Mouse (Mus musculus): ENCODE measurements around the gene Fbxo44. TPM values are rescaled to one million over a fixed set of nuclear protein-coding genes. Genes with fewer than 3 reads are reported as not detected.
"Not testable (repeated sequence)": the region's sequence is repeated elsewhere in the genome, so short reads cannot be mapped to it uniquely, and the experiment has no call there.

Fbxo44 gene
- polyA plus RNA-seq, 1 experiment from 2014 or later, result 102 TPM

- H3K36me3 ChIP-seq (ENCODE audit: control insufficient read depth, insufficient read depth, low read length), result no peaks in the 10 kb centered on the region
- no peaks in the 10 kb centered on the region for H3K9me3 ChIP-seq (replicated peaks; ENCODE audit: control insufficient read depth, low read length, poor library complexity, severe bottlenecking)
- H3K4me2 ChIP-seq (ENCODE audit: low read length), result peak within 1 kb of the TSS; percentile 83
- 0% methylated on average over 15 of the region's 18 CpGs for WGBS
- ATAC-seq, result peak; percentile 11
- peaks cover 24% of the 10 kb centered on the region for H3K4me1 ChIP-seq (ENCODE audit: control insufficient read depth, insufficient read depth, low read length)
- H3K27ac ChIP-seq (ENCODE audit: low read length), result peak within 1 kb of the TSS; percentile 97
- no peaks in the 10 kb centered on the region for H3K27me3 ChIP-seq (ENCODE audit: control insufficient read depth, insufficient read depth, low read depth, low read length)
- peak within 1 kb of the TSS; percentile 98 for H3K9ac ChIP-seq (ENCODE audit: low read depth, low read length)
- peak within 1 kb of the TSS; percentile 82 for H3K4me3 ChIP-seq (ENCODE audit: low read depth, low read length)
Measured at GRCm38 (mm10) chr4:148130133-148130532, 30.1 kb downstream of the Fbxo44 start, which contains the start of gene Mad2l2. Gene Mad2l2 (plus strand): TSS chr4:148130384.

- Histone ChIP-seq H3K27ac (ENCODE audit: low read length) (peak overlapping the region; percentile 97), H3K4me1 (ENCODE audit: control insufficient read depth, insufficient read depth, low read length) (peaks cover 26% of the 10 kb centered on the region), H3K9me3 (replicated peaks; ENCODE audit: control insufficient read depth, low read length, poor library complexity, severe bottlenecking) (no peaks in the 10 kb centered on the region), H3K4me2 (ENCODE audit: low read length) (peak overlapping the region; percentile 83), H3K4me3 (ENCODE audit: low read depth, low read length) (peak overlapping the region; percentile 82), H3K36me3 (ENCODE audit: control insufficient read depth, insufficient read depth, low read length) (no peaks in the 10 kb centered on the region), H3K27me3 (ENCODE audit: control insufficient read depth, insufficient read depth, low read depth, low read length) (no peaks in the 10 kb centered on the region), H3K9ac (ENCODE audit: low read depth, low read length) (peak overlapping the region; percentile 98; the same call in 1 of the 2 replicates)
- WGBS, result 67% methylated on average over 2 of the region's 2 CpGs
- no peak for ATAC-seq
Measured at GRCm38 (mm10) chr4:148128672-148129071, 31.6 kb downstream of the Fbxo44 start.

GRCm38 (mm10) chr4:148128241-148128640, 32.0 kb downstream of the Fbxo44 start:
- 68% methylated on average over 1 of the region's 1 CpGs for WGBS
- Histone ChIP-seq H3K4me3 (ENCODE audit: low read depth, low read length) (no peak overlapping the region; the same call in 1 of the 2 replicates), H3K9ac (ENCODE audit: low read depth, low read length) (0 out of 2 replicates have a peak overlapping the region, but pooled peaks have one; percentile 32), H3K9me3 (replicated peaks; ENCODE audit: control insufficient read depth, low read length, poor library complexity, severe bottlenecking) (no peaks in the 10 kb centered on the region), H3K4me2 (ENCODE audit: low read length) (peak overlapping the region; percentile 83), H3K36me3 (ENCODE audit: control insufficient read depth, insufficient read depth, low read length) (no peaks in the 10 kb centered on the region), H3K27me3 (ENCODE audit: control insufficient read depth, insufficient read depth, low read depth, low read length) (no peaks in the 10 kb centered on the region), H3K4me1 (ENCODE audit: control insufficient read depth, insufficient read depth, low read length) (peaks cover 26% of the 10 kb centered on the region), H3K27ac (ENCODE audit: low read length) (0 out of 2 replicates have a peak overlapping the region, but pooled peaks have one; percentile 97)
- no peak for ATAC-seq

- H3K4me1 ChIP-seq (ENCODE audit: control insufficient read depth, insufficient read depth, low read length), result peaks cover 11% of the 10 kb centered on the region
- no peak for ATAC-seq
- no peaks in the 10 kb centered on the region for H3K9me3 ChIP-seq (replicated peaks; ENCODE audit: control insufficient read depth, low read length, poor library complexity, severe bottlenecking)
- H3K27ac ChIP-seq (ENCODE audit: low read length), result peak overlapping the region; percentile 1; the same call in 1 of the 2 replicates
- no peak overlapping the region for H3K9ac ChIP-seq (ENCODE audit: low read depth, low read length)
- no peak overlapping the region for H3K4me3 ChIP-seq (ENCODE audit: low read depth, low read length)
- WGBS, result 69% methylated on average over 3 of the region's 3 CpGs
- no peaks in the 10 kb centered on the region for H3K27me3 ChIP-seq (ENCODE audit: control insufficient read depth, insufficient read depth, low read depth, low read length)
- H3K36me3 ChIP-seq (ENCODE audit: control insufficient read depth, insufficient read depth, low read length), result no peaks in the 10 kb centered on the region
- H3K4me2 ChIP-seq (ENCODE audit: low read length), result no peak overlapping the region
Measured at GRCm38 (mm10) chr4:148122694-148123066, 37.6 kb downstream of the Fbxo44 start.

- Histone ChIP-seq H3K4me3 (ENCODE audit: low read depth, low read length) (no peak overlapping the region), H3K27me3 (ENCODE audit: control insufficient read depth, insufficient read depth, low read depth, low read length) (no peaks in the 10 kb centered on the region), H3K27ac (ENCODE audit: low read length) (peak overlapping the region; percentile 72), H3K9ac (ENCODE audit: low read depth, low read length) (no peak overlapping the region), H3K9me3 (replicated peaks; ENCODE audit: control insufficient read depth, low read length, poor library complexity, severe bottlenecking) (no peaks in the 10 kb centered on the region), H3K4me2 (ENCODE audit: low read length) (no peak overlapping the region), H3K36me3 (ENCODE audit: control insufficient read depth, insufficient read depth, low read length) (no peaks in the 10 kb centered on the region), H3K4me1 (ENCODE audit: control insufficient read depth, insufficient read depth, low read length) (peaks cover 11% of the 10 kb centered on the region)
- WGBS, result 10% methylated on average over 6 of the region's 6 CpGs
- ATAC-seq, result peak; percentile 72
Measured at GRCm38 (mm10) chr4:148121982-148122693, 38.1 kb downstream of the Fbxo44 start.

GRCm38 (mm10) chr4:148121362-148121761, 38.9 kb downstream of the Fbxo44 start:
- ATAC-seq, result peak; percentile 49
- WGBS, result 58% methylated on average over 4 of the region's 4 CpGs
- H3K4me1 ChIP-seq (ENCODE audit: control insufficient read depth, insufficient read depth, low read length), result peaks cover 11% of the 10 kb centered on the region
- H3K9me3 ChIP-seq (replicated peaks; ENCODE audit: control insufficient read depth, low read length, poor library complexity, severe bottlenecking), result no peaks in the 10 kb centered on the region
- no peaks in the 10 kb centered on the region for H3K36me3 ChIP-seq (ENCODE audit: control insufficient read depth, insufficient read depth, low read length)
- H3K27me3 ChIP-seq (ENCODE audit: control insufficient read depth, insufficient read depth, low read depth, low read length), result no peaks in the 10 kb centered on the region
- no peak overlapping the region for H3K4me3 ChIP-seq (ENCODE audit: low read depth, low read length)
- no peak overlapping the region for H3K9ac ChIP-seq (ENCODE audit: low read depth, low read length)
- peak overlapping the region; percentile 72 for H3K27ac ChIP-seq (ENCODE audit: low read length)
- H3K4me2 ChIP-seq (ENCODE audit: low read length), result no peak overlapping the region

GRCm38 (mm10) chr4:148120555-148120954, 39.7 kb downstream of the Fbxo44 start:
- no peak; the same call in 1 of the 2 replicates for ATAC-seq
- H3K4me2 ChIP-seq (ENCODE audit: low read length), result no peak overlapping the region

GRCm38 (mm10) chr4:148119578-148119977, 40.7 kb downstream of the Fbxo44 start:
- 87% methylated on average over 9 of the region's 9 CpGs for WGBS
- H3K27ac ChIP-seq (ENCODE audit: low read length); H3K9ac ChIP-seq (ENCODE audit: low read depth, low read length); H3K4me2 ChIP-seq (ENCODE audit: low read length); H3K4me3 ChIP-seq (ENCODE audit: low read depth, low read length); H3K27me3 ChIP-seq (ENCODE audit: control insufficient read depth, insufficient read depth, low read depth, low read length); ATAC-seq; H3K9me3 ChIP-seq (replicated peaks; ENCODE audit: control insufficient read depth, low read length, poor library complexity, severe bottlenecking); H3K36me3 ChIP-seq (ENCODE audit: control insufficient read depth, insufficient read depth, low read length): not testable (repeated sequence)
- H3K4me1 ChIP-seq (ENCODE audit: control insufficient read depth, insufficient read depth, low read length), result peaks cover 20% of the 10 kb centered on the region

More at GRCm38 (mm10) chr4:148120555-148120954, 39.7 kb downstream of the Fbxo44 start:
- no peak overlapping the region for H3K4me3 ChIP-seq (ENCODE audit: low read depth, low read length)
- whole genome bisulfite sequencing, result 68% methylated on average over 9 of the region's 9 CpGs
- peak overlapping the region; percentile 72; the same call in 1 of the 2 replicates for H3K27ac ChIP-seq (ENCODE audit: low read length)
- H3K36me3 ChIP-seq (ENCODE audit: control insufficient read depth, insufficient read depth, low read length), result no peaks in the 10 kb centered on the region
- no peaks in the 10 kb centered on the region for H3K27me3 ChIP-seq (ENCODE audit: control insufficient read depth, insufficient read depth, low read depth, low read length)
- peaks cover 13% of the 10 kb centered on the region for H3K4me1 ChIP-seq (ENCODE audit: control insufficient read depth, insufficient read depth, low read length)
- no peaks in the 10 kb centered on the region for H3K9me3 ChIP-seq (replicated peaks; ENCODE audit: control insufficient read depth, low read length, poor library complexity, severe bottlenecking)
- no peak overlapping the region for H3K9ac ChIP-seq (ENCODE audit: low read depth, low read length)

- Histone ChIP-seq H3K4me2 (ENCODE audit: low read length) (no peak overlapping the region), H3K27me3 (ENCODE audit: control insufficient read depth, insufficient read depth, low read depth, low read length) (no peaks in the 10 kb centered on the region), H3K27ac (ENCODE audit: low read length) (no peak overlapping the region), H3K9me3 (replicated peaks; ENCODE audit: control insufficient read depth, low read length, poor library complexity, severe bottlenecking) (no peaks in the 10 kb centered on the region), H3K4me3 (ENCODE audit: low read depth, low read length) (no peak overlapping the region), H3K36me3 (ENCODE audit: control insufficient read depth, insufficient read depth, low read length) (peaks cover 5% of the 10 kb centered on the region; the same call in 1 of the 2 replicates), H3K9ac (ENCODE audit: low read depth, low read length) (no peak overlapping the region), H3K4me1 (ENCODE audit: control insufficient read depth, insufficient read depth, low read length) (peaks cover 16% of the 10 kb centered on the region)
- no peak for ATAC-seq
- 77% methylated on average over 4 of the region's 4 CpGs for WGBS
Measured at GRCm38 (mm10) chr4:148117392-148117791, 42.9 kb downstream of the Fbxo44 start.
